In the genomic region with DNA sequence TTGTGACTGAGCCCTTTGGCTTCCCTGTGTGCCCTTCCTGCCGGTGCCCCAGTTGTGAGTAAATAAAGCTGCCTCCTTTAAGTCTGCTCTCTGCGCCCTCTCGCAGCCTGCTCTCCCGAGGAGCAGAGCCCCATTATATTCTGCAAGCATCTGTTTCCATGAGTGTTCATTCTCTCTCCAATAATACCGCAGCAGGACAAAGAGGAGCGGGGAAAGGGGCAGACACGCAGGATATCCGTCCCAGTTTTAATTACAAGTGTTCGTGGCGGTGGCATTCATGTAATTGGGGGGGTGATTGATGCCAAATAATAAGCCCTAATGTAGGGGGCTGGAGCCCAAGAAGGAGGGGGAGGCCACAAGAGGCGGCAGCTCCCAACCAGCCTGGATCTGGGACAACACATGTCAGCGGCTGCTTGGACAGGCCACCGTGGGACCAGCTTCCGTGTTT, we compare ENCODE assay signal across 15 mouse cellular contexts.
A peak's percentile ranks its signal among the peaks of the same experiment; 100 is the strongest.
DNase-seq lines count a peak whose midpoint lies in the region; ATAC-seq lines count a peak whose summit lies in the region.
"Had no signal": no experiment of that assay in that cellular context is flagged by ENCODE, and none has a peak within 500 bp of the region (broad histone marks: within the 10 kb centered on the region; RNA-seq: fewer than 3 reads in every experiment).

No protein-coding gene starts in this region.

- H3K4me2 ChIP-seq in neural tube, embryonic 11.5 days (ENCODE audit: low read depth), result no peak overlapping the region
- H3K4me2 ChIP-seq in hindbrain, embryonic 11.5 days (replicated peaks; ENCODE audit: low read depth, low read length), result no peak overlapping the region
- H3K4me2 ChIP-seq in midbrain, embryonic 11.5 days, result no peak overlapping the region

- no peaks in the 10 kb centered on the region for H3K27me3 ChIP-seq in neural tube, embryonic 11.5 days (ENCODE audit: control insufficient read depth, insufficient read depth, low read length)
- H3K27me3 ChIP-seq in hindbrain, embryonic 11.5 days (ENCODE audit: control insufficient read depth, insufficient read depth, low read length), result no peaks in the 10 kb centered on the region
- no peaks in the 10 kb centered on the region for H3K27me3 ChIP-seq in midbrain, embryonic 11.5 days (ENCODE audit: control insufficient read depth, insufficient read depth, low read length)

- H3K4me1 ChIP-seq in neural tube, embryonic 11.5 days (ENCODE audit: control insufficient read depth, insufficient read depth, low read length), result peaks cover 4% of the 10 kb centered on the region; the same call in 1 of the 2 replicates
- no peaks in the 10 kb centered on the region; the same call in 1 of the 2 replicates for H3K4me1 ChIP-seq in hindbrain, embryonic 11.5 days (replicated peaks; ENCODE audit: control insufficient read depth, insufficient read depth, low read length)
- peaks cover 5% of the 10 kb centered on the region for H3K4me1 ChIP-seq in midbrain, embryonic 11.5 days (ENCODE audit: control insufficient read depth, insufficient read depth, low read length)

- 60% methylated on average over 14 of the region's 14 CpGs for WGBS in neural tube, embryonic 11.5 days
- WGBS in hindbrain, embryonic 11.5 days, result 56% methylated on average over 14 of the region's 14 CpGs
- 57% methylated on average over 14 of the region's 14 CpGs for WGBS in midbrain, embryonic 11.5 days

- DNase-seq in neural tube, embryonic 11.5 days (ENCODE audit: low spot score), result peak; percentile 22
- DNase-seq in neural tube, embryonic 10.5 days (ENCODE audit: extremely low spot score, low spot score), result no peak
- DNase-seq in hindbrain, embryonic 11.5 days (ENCODE audit: low spot score), result peak; percentile 25
- DNase-seq in midbrain, embryonic 11.5 days (ENCODE audit: low spot score, missing footprints), result no peak
- DNase-seq in retina, postnatal 1 day, result peak; percentile 86
- DNase-seq in MN1 (ENCODE audit: low spot score), result no peak
- DNase-seq in thymus, postnatal 4 days, result no peak
- DNase-seq: B cell, adult 2 months; cerebellum, postnatal 36 days; gastrocnemius, postnatal 25 days; kidney, adult 11 months; lung, adult 2 months; thymus, postnatal 25 days had no signal

- no peaks in the 10 kb centered on the region for H3K9me3 ChIP-seq in neural tube, embryonic 11.5 days (ENCODE audit: control insufficient read depth, low read length)
- no peaks in the 10 kb centered on the region for H3K9me3 ChIP-seq in hindbrain, embryonic 11.5 days (ENCODE audit: control insufficient read depth, low read length)
- H3K9me3 ChIP-seq in midbrain, embryonic 11.5 days (ENCODE audit: control insufficient read depth, low read length), result no peaks in the 10 kb centered on the region

- no peak for ATAC-seq in neural tube, embryonic 11.5 days (ENCODE audit: insufficient read depth, low FRiP score, low TSS enrichment)
- ATAC-seq in hindbrain, embryonic 11.5 days (ENCODE audit: low FRiP score), result 0 out of 2 replicates have a peak, but pooled peaks have one; percentile 38
- ATAC-seq in midbrain, embryonic 11.5 days (ENCODE audit: low FRiP score), result peak; percentile 42; the same call in 1 of the 2 replicates
- no peak for ATAC-seq in activated CD4-positive, CD25-positive, alpha-beta regulatory T cell, adult 4 months

- H3K36me3 ChIP-seq in neural tube, embryonic 11.5 days (ENCODE audit: control insufficient read depth, insufficient read depth, low read length), result no peaks in the 10 kb centered on the region
- no peaks in the 10 kb centered on the region for H3K36me3 ChIP-seq in hindbrain, embryonic 11.5 days (ENCODE audit: control insufficient read depth, insufficient read depth, low read length)
- no peaks in the 10 kb centered on the region for H3K36me3 ChIP-seq in midbrain, embryonic 11.5 days (ENCODE audit: control insufficient read depth, insufficient read depth, low read length)
- H3K36me3 ChIP-seq: G1E had no signal

- no peak overlapping the region for H3K9ac ChIP-seq in neural tube, embryonic 11.5 days (ENCODE audit: low read length)
- H3K9ac ChIP-seq in hindbrain, embryonic 11.5 days (ENCODE audit: low read depth, low read length), result no peak overlapping the region
- no peak overlapping the region for H3K9ac ChIP-seq in midbrain, embryonic 11.5 days (ENCODE audit: low read length)

- no peak overlapping the region for H3K4me3 ChIP-seq in neural tube, embryonic 11.5 days (ENCODE audit: low read depth, low read length)
- H3K4me3 ChIP-seq in hindbrain, embryonic 11.5 days (ENCODE audit: low read depth, low read length), result no peak overlapping the region
- H3K4me3 ChIP-seq in midbrain, embryonic 11.5 days (ENCODE audit: low read depth, low read length), result no peak overlapping the region

- no peak overlapping the region for H3K27ac ChIP-seq in neural tube, embryonic 11.5 days (ENCODE audit: low read depth, low read length)
- H3K27ac ChIP-seq in hindbrain, embryonic 11.5 days (ENCODE audit: low read depth, low read length), result no peak overlapping the region
- H3K27ac ChIP-seq in midbrain, embryonic 11.5 days (ENCODE audit: low read depth, low read length), result no peak overlapping the region

Comparison
In these comparisons a context has a peak if more than half of its experiments do, and no peak if none do; other contexts are left out.
1. DNase-seq: peak in neural tube, embryonic 11.5 days (single experiment), hindbrain, embryonic 11.5 days (single experiment) and retina, postnatal 1 day (single experiment); none in neural tube, embryonic 10.5 days (single experiment), midbrain, embryonic 11.5 days (single experiment), MN1 (single experiment) and thymus, postnatal 4 days (single experiment).
2. ATAC-seq: peak in hindbrain, embryonic 11.5 days (single experiment) and midbrain, embryonic 11.5 days (single experiment); none in neural tube, embryonic 11.5 days (single experiment) and activated CD4-positive, CD25-positive, alpha-beta regulatory T cell, adult 4 months (single experiment).